Mouse (Mus musculus) kidney, postnatal 10 days (tissue): ENCODE measurements around the gene Pde7b.
A peak's percentile ranks its signal among the peaks of the same experiment; 100 is the strongest.
"Not testable (repeated sequence)": the region's sequence is repeated elsewhere in the genome, so short reads cannot be mapped to it uniquely, and the experiment has no call there.

ENCODE experiments used
- DNase-seq: peaks from one replicate; pipeline ENCODE4 v3.0.0; 2021; ENCODE audit warnings: mixed read lengths

Pde7b gene

GRCm38 (mm10) chr10:20533811-20534210 is 191.1 kb downstream of the Pde7b start:
- DNase-seq = no peak

GRCm38 (mm10) chr10:20531921-20532320 is 193.0 kb downstream of the Pde7b start:
- DNase-seq = no peak

- DNase-seq = peak; percentile 23
Observed at GRCm38 (mm10) chr10:20528544-20529411, 196.1 kb downstream of the Pde7b start.

GRCm38 (mm10) chr10:20527737-20528136 is 197.1 kb downstream of the Pde7b start:
- DNase-seq = no peak

GRCm38 (mm10) chr10:20518529-20518889 is 206.4 kb downstream of the Pde7b start:
- DNase-seq = no peak

GRCm38 (mm10) chr10:20517756-20518528 is 206.9 kb downstream of the Pde7b start:
- DNase-seq = not testable (repeated sequence)

- DNase-seq = no peak
Observed at GRCm38 (mm10) chr10:20513891-20514290, 211.0 kb downstream of the Pde7b start.

GRCm38 (mm10) chr10:20513461-20513860 is 211.4 kb downstream of the Pde7b start:
- no peak for DNase-seq

- DNase-seq = no peak
Observed at GRCm38 (mm10) chr10:20509819-20510218, 215.1 kb downstream of the Pde7b start.

GRCm38 (mm10) chr10:20508497-20508896 is 216.4 kb downstream of the Pde7b start:
- no peak for DNase-seq

GRCm38 (mm10) chr10:20507732-20508412 is 217.0 kb downstream of the Pde7b start:
- peak; percentile 54 for DNase-seq

GRCm38 (mm10) chr10:20507069-20507468 is 217.8 kb downstream of the Pde7b start:
- no peak for DNase-seq

- DNase-seq = no peak
Observed at GRCm38 (mm10) chr10:20505454-20505853, 219.4 kb downstream of the Pde7b start.

- DNase-seq = no peak
Observed at GRCm38 (mm10) chr10:20504800-20505199, 220.1 kb downstream of the Pde7b start.

- no peak for DNase-seq
Observed at GRCm38 (mm10) chr10:20503265-20504025, 221.4 kb downstream of the Pde7b start.

GRCm38 (mm10) chr10:20501221-20501620 is 223.7 kb downstream of the Pde7b start:
- no peak for DNase-seq

GRCm38 (mm10) chr10:20495051-20495450 is 229.8 kb downstream of the Pde7b start:
- no peak for DNase-seq

- no peak for DNase-seq
Observed at GRCm38 (mm10) chr10:20493826-20494455, 230.9 kb downstream of the Pde7b start.

- DNase-seq = no peak
Observed at GRCm38 (mm10) chr10:20492216-20492964, 232.5 kb downstream of the Pde7b start.

- no peak for DNase-seq
Observed at GRCm38 (mm10) chr10:20490775-20491174, 234.1 kb downstream of the Pde7b start.

GRCm38 (mm10) chr10:20490281-20490680 is 234.6 kb downstream of the Pde7b start:
- DNase-seq = no peak
